In the genomic region with DNA sequence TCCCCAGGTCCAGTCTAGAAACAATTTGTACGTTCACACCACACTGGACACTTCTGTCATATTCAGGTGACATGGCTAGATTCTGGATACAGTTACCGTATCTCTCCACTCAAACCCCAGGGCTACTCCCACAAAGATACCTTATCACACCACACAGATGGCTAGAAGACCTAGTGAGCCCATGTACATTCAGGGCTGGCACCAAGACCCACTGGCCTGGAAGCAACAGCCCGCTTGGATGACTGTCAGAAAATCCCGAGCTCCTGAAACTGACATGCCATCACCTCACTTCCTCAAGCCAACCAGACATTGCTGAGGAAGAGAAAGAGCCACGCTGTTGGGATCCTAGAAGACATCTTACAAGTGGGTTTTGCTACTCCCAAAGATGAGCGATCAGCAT, we compare ENCODE assay signal across 19 mouse cellular contexts.
DNase-seq lines count a peak whose midpoint lies in the region; ATAC-seq lines count a peak whose summit lies in the region.
"Had no signal": no experiment of that assay in that cellular context is flagged by ENCODE, and none has a peak within 500 bp of the region (broad histone marks: within the 10 kb centered on the region; RNA-seq: fewer than 3 reads in every experiment).

No protein-coding gene starts in this region.

- H3K4me1 ChIP-seq in liver, embryonic 15.5 days (replicated peaks) = peaks cover 80% of the 10 kb centered on the region

- peak; percentile 49; the same call in 1 of the 2 replicates for ATAC-seq in cerebellum, adult (ENCODE audit: insufficient number of reproducible peaks, low FRiP score, low TSS enrichment)
- peak; percentile 88 for ATAC-seq in liver, embryonic 15.5 days (ENCODE audit: insufficient read depth)
- ATAC-seq: forebrain, postnatal 0 days had no signal

- H3K9ac ChIP-seq in liver, embryonic 15.5 days = peak overlapping the region; percentile 35
- H3K9ac ChIP-seq: forebrain, postnatal 0 days; heart, embryonic 15.5 days; hindbrain, embryonic 12.5 days; kidney, embryonic 15.5 days; midbrain, embryonic 12.5 days; neural tube, embryonic 15.5 days had no signal

- no peaks in the 10 kb centered on the region for H3K27me3 ChIP-seq in liver, embryonic 15.5 days
- H3K27me3 ChIP-seq: heart, embryonic 15.5 days; hindbrain, embryonic 12.5 days; kidney, embryonic 15.5 days; midbrain, embryonic 12.5 days; neural tube, embryonic 15.5 days had no signal

- H3K9me3 ChIP-seq in liver, embryonic 15.5 days (replicated peaks) = no peaks in the 10 kb centered on the region
- H3K9me3 ChIP-seq: heart, embryonic 15.5 days; hindbrain, embryonic 12.5 days; kidney, embryonic 15.5 days; midbrain, embryonic 12.5 days; neural tube, embryonic 15.5 days had no signal

- 41% methylated on average over 6 of the region's 6 CpGs for WGBS in liver, embryonic 15.5 days (ENCODE audit: insufficient replicate concordance)

- H3K36me3 ChIP-seq in liver, embryonic 15.5 days (replicated peaks) = peaks cover 68% of the 10 kb centered on the region
- H3K36me3 ChIP-seq: heart, embryonic 15.5 days; neural tube, embryonic 15.5 days had no signal

- peak overlapping the region; percentile 29 for H3K4me3 ChIP-seq in liver, embryonic 15.5 days (replicated peaks)
- H3K4me3 ChIP-seq: heart, embryonic 15.5 days; hindbrain, embryonic 12.5 days; kidney, embryonic 15.5 days; midbrain, embryonic 12.5 days; neural tube, embryonic 15.5 days had no signal

- H3K4me2 ChIP-seq in liver, embryonic 15.5 days = peak overlapping the region; percentile 62
- H3K4me2 ChIP-seq: heart, embryonic 15.5 days; hindbrain, embryonic 12.5 days; kidney, embryonic 15.5 days; midbrain, embryonic 12.5 days; neural tube, embryonic 15.5 days had no signal

- H3K27ac ChIP-seq in liver, embryonic 15.5 days (replicated peaks) = peak overlapping the region; percentile 86
- H3K27ac ChIP-seq: heart, embryonic 15.5 days; hindbrain, embryonic 12.5 days; kidney, embryonic 15.5 days; midbrain, embryonic 12.5 days; neural tube, embryonic 15.5 days had no signal

- no peak for DNase-seq in cerebellum, adult 8-10 months
- peak; percentile 77 for DNase-seq in c-Kit-positive CD71-positive TER-119-positive erythroid progenitor cells, embryonic 14.5 days (ENCODE audit: low spot score)
- peak; percentile 67 to 73 for DNase-seq in cerebellum, postnatal 36 days
- DNase-seq in adrenal gland, adult 8-10 months = no peak
- DNase-seq in adrenal gland, adult 2 months = no peak
- no peak for DNase-seq in urinary bladder, postnatal 36 days (ENCODE audit: low spot score in 2 of 2)
- DNase-seq: embryo, embryonic 11 days; forebrain, postnatal 0 days; gastrocnemius, postnatal 14 days; lung, postnatal 14 days; retina, postnatal 1 day; thymus, postnatal 36 days had no signal

Comparison
In these comparisons a context has a peak if more than half of its experiments do, and no peak if none do; other contexts are left out.
1. DNase-seq: peak in c-Kit-positive CD71-positive TER-119-positive erythroid progenitor cells, embryonic 14.5 days (single experiment) and cerebellum, postnatal 36 days (2 of 2); none in cerebellum, adult 8-10 months (single experiment), adrenal gland, adult 8-10 months (single experiment), adrenal gland, adult 2 months (single experiment) and urinary bladder, postnatal 36 days (0 of 2).